Mouse (Mus musculus): ENCODE measurements around the gene Fgf15. TPM values are rescaled to one million over a fixed set of nuclear protein-coding genes. Genes with fewer than 3 reads are reported as not detected.
"Not testable (repeated sequence)": the region's sequence is repeated elsewhere in the genome, so short reads cannot be mapped to it uniquely, and the experiment has no call there.

Gene Fgf15
- total and polyA plus RNA-seq, 2 experiments from 2014 or later = 9.1 to 11.3 TPM

DNA sequence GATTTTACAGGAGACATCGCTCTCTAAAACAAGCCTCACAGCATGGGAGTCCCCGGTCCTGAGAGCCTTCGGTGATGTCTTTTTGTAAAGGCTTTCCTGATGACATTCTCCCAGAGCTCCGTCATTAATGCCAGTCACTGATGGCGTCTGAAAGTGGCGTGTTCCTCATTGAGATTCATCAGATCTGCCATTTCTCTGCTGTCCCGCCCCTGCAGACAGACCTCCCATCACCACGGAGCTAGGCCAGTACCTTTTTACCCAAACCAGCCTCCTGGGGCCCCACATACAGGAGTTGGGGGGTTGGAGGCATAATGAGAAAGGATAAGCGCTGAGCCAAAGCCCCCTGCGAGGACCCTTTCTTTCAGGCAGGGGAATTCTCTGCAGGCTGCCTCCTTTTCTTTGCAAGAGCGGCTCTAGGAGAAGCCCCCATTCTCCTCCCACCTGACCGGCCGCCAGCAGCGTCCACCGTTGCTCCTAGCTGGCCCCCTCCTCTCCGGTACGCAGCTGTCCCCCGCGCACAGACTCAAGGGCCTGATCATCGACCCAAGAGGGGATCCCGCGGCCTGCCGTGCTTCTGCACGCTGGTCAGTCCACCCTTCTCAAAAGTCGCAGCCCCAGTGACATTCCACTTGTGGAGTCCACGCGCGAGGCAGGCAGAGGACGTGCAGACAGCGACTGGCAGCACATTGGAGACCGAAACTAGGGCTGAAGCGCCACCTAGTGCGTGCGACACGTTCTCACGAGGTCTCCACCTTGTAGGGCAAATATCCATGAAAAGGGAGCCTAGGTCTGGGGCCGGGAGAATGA is 823 bp upstream of the Fgf15 start:
- whole genome bisulfite sequencing = under 1% methylated on average over 37 of the region's 37 CpGs
- H3K27ac ChIP-seq = no peak overlapping the region
- peaks cover 23% of the 10 kb centered on the region for H3K27me3 ChIP-seq (ENCODE audit: insufficient read depth, low read length)
- TF ChIP-seq CTCF (IDR thresholded peaks at IDR 0.05; ENCODE audit: low read depth) = peak; percentile 90
- no peaks in the 10 kb centered on the region for H3K9me3 ChIP-seq (ENCODE audit: low read length)
- peak overlapping the region; percentile 70 for H3K4me2 ChIP-seq (ENCODE audit: low read depth, low read length)
- no peaks in the 10 kb centered on the region for H3K36me3 ChIP-seq (ENCODE audit: insufficient read depth, low read length)
- DNase-seq (ENCODE audit: low spot score) = peak; percentile 90
- H3K4me3 ChIP-seq (ENCODE audit: low read length) = peak overlapping the region; percentile 37
- peak overlapping the region; percentile 18 for H3K9ac ChIP-seq (replicated peaks; ENCODE audit: low read length)
- peaks cover 9% of the 10 kb centered on the region for H3K4me1 ChIP-seq (ENCODE audit: insufficient read depth, low read length)
- ATAC-seq = peak; percentile 81

GRCm38 (mm10) chr7:144898506-144898905 is 2.2 kb downstream of the Fgf15 start:
- TF ChIP-seq CTCF (IDR thresholded peaks at IDR 0.05; ENCODE audit: low read depth) = no peak
- Histone ChIP-seq H3K27ac (no peak overlapping the region), H3K9me3 (ENCODE audit: low read length) (no peaks in the 10 kb centered on the region), H3K36me3 (ENCODE audit: insufficient read depth, low read length) (no peaks in the 10 kb centered on the region), H3K4me1 (ENCODE audit: insufficient read depth, low read length) (peaks cover 9% of the 10 kb centered on the region), H3K27me3 (ENCODE audit: insufficient read depth, low read length) (peaks cover 23% of the 10 kb centered on the region), H3K9ac (replicated peaks; ENCODE audit: low read length) (no peak overlapping the region), H3K4me2 (ENCODE audit: low read depth, low read length) (peak overlapping the region; percentile 70; the same call in 1 of the 2 replicates), H3K4me3 (ENCODE audit: low read length) (peak overlapping the region; percentile 3; the same call in 1 of the 2 replicates)
- 44% methylated on average over 6 of the region's 6 CpGs for WGBS
- ATAC-seq = no peak
- no peak for DNase-seq (ENCODE audit: low spot score)

DNA sequence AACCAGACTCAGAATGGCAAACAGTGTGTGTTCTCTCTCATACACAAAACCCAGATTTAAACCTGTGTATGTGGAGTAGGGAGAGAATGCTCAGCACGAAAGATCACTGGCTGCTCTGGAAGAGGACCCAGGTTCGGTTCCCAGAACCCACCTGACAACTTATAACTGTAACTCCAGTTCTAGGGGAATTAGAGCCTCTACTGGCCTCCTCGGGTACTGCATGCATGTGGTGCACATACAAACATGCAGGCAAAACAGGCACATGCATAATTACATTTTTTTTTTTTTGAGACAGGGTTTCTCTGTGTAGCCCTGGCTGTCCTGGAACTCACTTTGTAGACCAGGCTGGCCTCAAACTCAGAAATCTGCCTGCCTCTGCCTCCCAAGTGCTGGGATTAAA is 9.2 kb downstream of the Fgf15 start:
- not testable (repeated sequence) for ATAC-seq; DNase-seq (ENCODE audit: low spot score); H3K4me1 ChIP-seq (ENCODE audit: insufficient read depth, low read length); H3K9me3 ChIP-seq (ENCODE audit: low read length); H3K4me2 ChIP-seq (ENCODE audit: low read depth, low read length); H3K9ac ChIP-seq (replicated peaks; ENCODE audit: low read length); H3K27ac ChIP-seq; H3K4me3 ChIP-seq (ENCODE audit: low read length); H3K27me3 ChIP-seq (ENCODE audit: insufficient read depth, low read length); H3K36me3 ChIP-seq (ENCODE audit: insufficient read depth, low read length)
- peak; percentile 40 for TF ChIP-seq CTCF (IDR thresholded peaks at IDR 0.05; ENCODE audit: low read depth)
- WGBS = 97% methylated on average over 3 of the region's 3 CpGs

DNA sequence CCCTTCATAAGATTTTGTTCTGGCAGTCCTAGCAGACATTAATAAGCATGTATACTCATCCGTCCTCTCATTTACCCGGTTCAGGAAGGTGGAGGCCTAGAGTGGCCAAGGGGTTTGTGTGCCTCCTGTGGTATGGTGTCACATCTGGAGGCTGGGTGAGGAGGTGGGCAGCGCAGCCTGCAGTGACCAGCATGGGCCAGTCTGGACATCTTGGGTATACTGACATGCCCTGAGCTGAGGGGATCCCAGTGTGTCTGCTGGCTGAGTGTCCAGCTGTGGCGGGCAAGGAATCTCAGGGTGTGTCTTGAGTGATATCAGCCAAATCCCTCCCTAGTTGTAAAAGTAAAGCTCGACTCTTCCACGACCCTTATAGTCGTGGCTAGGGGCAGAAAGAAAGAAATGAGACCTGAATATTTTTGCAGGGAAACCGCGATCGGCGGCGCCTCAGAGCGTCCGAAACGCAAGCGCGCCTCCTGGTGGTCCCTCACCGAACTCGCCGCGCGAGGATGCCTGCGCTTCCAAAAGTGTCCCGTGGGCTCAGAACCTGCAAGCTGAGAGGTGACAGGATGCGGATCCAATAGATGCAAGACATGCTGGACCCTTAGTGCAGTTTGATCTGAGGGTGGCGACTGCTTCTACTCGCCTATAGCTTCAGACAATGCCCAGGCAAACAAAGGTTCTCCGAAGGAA is 10.5 kb downstream of the Fgf15 start:
- Histone ChIP-seq H3K4me3 (ENCODE audit: low read length) (no peak overlapping the region), H3K27ac (no peak overlapping the region), H3K4me2 (ENCODE audit: low read depth, low read length) (peak overlapping the region; percentile 43), H3K9ac (replicated peaks; ENCODE audit: low read length) (no peak overlapping the region), H3K4me1 (ENCODE audit: insufficient read depth, low read length) (no peaks in the 10 kb centered on the region), H3K27me3 (ENCODE audit: insufficient read depth, low read length) (no peaks in the 10 kb centered on the region), H3K36me3 (ENCODE audit: insufficient read depth, low read length) (no peaks in the 10 kb centered on the region), H3K9me3 (ENCODE audit: low read length) (no peaks in the 10 kb centered on the region)
- peak; percentile 84 for DNase-seq (ENCODE audit: low spot score)
- peak; percentile 66 for ATAC-seq
- TF ChIP-seq CTCF (IDR thresholded peaks at IDR 0.05; ENCODE audit: low read depth) = peak; percentile 91
- WGBS = 10% methylated on average over 28 of the region's 28 CpGs

GRCm38 (mm10) chr7:144907793-144908192 is 11.5 kb downstream of the Fgf15 start:
- no peak for ATAC-seq
- Histone ChIP-seq H3K9ac (replicated peaks; ENCODE audit: low read length) (no peak overlapping the region), H3K36me3 (ENCODE audit: insufficient read depth, low read length) (no peaks in the 10 kb centered on the region), H3K4me1 (ENCODE audit: insufficient read depth, low read length) (no peaks in the 10 kb centered on the region), H3K27me3 (ENCODE audit: insufficient read depth, low read length) (no peaks in the 10 kb centered on the region), H3K4me3 (ENCODE audit: low read length) (no peak overlapping the region), H3K9me3 (ENCODE audit: low read length) (no peaks in the 10 kb centered on the region), H3K4me2 (ENCODE audit: low read depth, low read length) (no peak overlapping the region), H3K27ac (no peak overlapping the region)
- DNase-seq (ENCODE audit: low spot score) = no peak
- TF ChIP-seq CTCF (IDR thresholded peaks at IDR 0.05; ENCODE audit: low read depth) = peak; percentile 53
- 17% methylated on average over 8 of the region's 8 CpGs for WGBS

DNA sequence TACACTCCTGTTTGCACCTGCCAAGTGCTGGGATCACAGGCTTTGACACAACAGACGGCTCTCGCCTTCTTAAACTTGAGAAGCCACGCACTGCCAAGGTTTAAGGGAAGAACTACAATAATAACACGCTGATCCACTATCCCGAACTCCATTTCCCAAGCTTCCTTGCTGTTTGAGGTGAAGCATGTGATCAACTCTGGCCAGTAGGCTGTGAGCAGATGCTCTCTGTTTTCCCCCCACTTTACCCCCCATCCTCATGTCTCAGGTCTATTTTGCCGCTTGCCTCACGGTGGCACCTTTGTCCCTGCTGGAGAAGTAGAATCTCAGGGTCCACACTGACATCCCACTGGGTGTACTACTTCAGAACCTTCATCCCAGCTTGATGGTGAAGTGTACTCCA is 12.4 kb downstream of the Fgf15 start:
- Histone ChIP-seq H3K4me1 (ENCODE audit: insufficient read depth, low read length) (no peaks in the 10 kb centered on the region), H3K9ac (replicated peaks; ENCODE audit: low read length) (no peak overlapping the region), H3K9me3 (ENCODE audit: low read length) (no peaks in the 10 kb centered on the region), H3K4me3 (ENCODE audit: low read length) (no peak overlapping the region), H3K27me3 (ENCODE audit: insufficient read depth, low read length) (no peaks in the 10 kb centered on the region), H3K4me2 (ENCODE audit: low read depth, low read length) (no peak overlapping the region), H3K27ac (no peak overlapping the region), H3K36me3 (ENCODE audit: insufficient read depth, low read length) (no peaks in the 10 kb centered on the region)
- WGBS = 36% methylated on average over 7 of the region's 7 CpGs
- DNase-seq (ENCODE audit: low spot score) = peak; percentile 58
- TF ChIP-seq CTCF (IDR thresholded peaks at IDR 0.05; ENCODE audit: low read depth) = peak; percentile 27; the same call in 1 of the 2 replicates
- peak; percentile 66 for ATAC-seq

Data from hindbrain, postnatal 0 days (tissue).